Mouse (Mus musculus) E14TG2a.4 (cell line): Measurements from ENCODE around the gene Gm5460.

Source experiments
- CTCF ChIP-seq: conservative IDR thresholded peaks from 2 replicates; pipeline ENCODE4 v1.5.1; 2014; ENCODE audit warnings: low read length
- NANOG ChIP-seq: IDR thresholded peaks from 2 replicates; pipeline ENCODE4 v1.6.1; 2014; ENCODE audit warnings: borderline replicate concordance, low read length, mixed read lengths
- POU5F1 ChIP-seq: IDR thresholded peaks from 2 replicates; pipeline ENCODE4 v1.6.1; 2014; ENCODE audit warnings: low read length, borderline replicate concordance

- TF ChIP-seq CTCF (no peak), NANOG (no peak), POU5F1 (no peak)
Measured at GRCm38 (mm10) chr14:34026710-34027109, 10.2 kb downstream of the Gm5460 start.
